Mouse (Mus musculus) thymus, postnatal 10 days (tissue): ENCODE data around the gene Ap3b1.

ENCODE experiments used
- DNase-seq, 2 experiments: peaks; one replicate each; pipeline ENCODE4 v3.0.0; 2021; ENCODE audit warnings: low spot score in 2 of 2

Ap3b1 gene

DNA sequence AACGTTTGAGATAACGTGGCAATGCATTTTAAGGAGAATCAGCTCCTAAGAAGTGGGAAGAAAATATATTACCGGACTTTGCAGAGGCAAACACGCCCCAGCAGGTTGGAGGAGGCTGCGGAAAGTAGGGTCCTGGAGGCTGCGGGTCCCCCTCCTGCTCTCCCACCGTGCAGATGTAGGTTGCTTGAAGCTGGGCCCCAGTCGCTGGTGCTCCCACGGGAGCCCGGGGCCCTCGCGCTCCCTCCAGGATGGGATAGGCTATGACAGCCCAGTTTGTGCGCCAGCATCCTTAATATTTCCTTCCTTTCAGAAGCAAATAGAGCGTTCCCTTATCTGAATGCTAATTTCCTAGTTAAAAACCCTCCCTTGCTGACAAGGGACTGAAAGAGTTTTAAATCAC lies 236.5 kb downstream of the Ap3b1 start:
- DNase-seq = no peak

DNA sequence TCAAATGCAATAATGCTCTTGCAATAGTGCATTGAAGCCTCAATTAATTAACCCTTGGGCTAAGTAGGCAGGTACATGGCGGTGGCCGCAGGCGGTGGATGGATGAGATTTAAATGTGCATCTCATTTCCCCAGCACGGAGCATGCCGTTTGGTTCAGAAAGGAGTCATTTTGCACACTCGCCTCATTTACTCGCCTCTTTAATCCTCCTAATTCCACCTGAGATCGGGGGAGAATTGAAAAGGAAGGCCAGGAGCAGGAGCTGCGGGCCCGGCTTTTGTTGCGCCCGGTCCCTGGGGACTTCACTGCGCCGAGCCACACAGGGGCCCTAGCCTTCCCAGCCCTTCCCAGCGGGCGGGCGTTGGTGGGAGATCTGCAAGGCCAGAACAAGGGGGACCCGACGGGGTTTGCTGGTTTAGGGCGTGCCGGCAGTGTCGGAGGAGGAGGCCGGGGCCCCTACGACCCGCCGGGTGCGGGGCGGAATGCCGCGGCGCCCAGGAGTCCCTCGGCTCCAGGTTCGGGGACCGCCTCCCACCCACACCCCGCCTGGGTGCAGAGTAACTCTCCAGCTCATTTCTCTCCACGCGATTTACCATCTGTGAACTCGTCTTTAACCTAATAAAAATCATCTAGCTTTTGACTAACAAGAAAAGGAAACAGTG lies 237.1 kb downstream of the Ap3b1 start:
- no peak for DNase-seq

DNA sequence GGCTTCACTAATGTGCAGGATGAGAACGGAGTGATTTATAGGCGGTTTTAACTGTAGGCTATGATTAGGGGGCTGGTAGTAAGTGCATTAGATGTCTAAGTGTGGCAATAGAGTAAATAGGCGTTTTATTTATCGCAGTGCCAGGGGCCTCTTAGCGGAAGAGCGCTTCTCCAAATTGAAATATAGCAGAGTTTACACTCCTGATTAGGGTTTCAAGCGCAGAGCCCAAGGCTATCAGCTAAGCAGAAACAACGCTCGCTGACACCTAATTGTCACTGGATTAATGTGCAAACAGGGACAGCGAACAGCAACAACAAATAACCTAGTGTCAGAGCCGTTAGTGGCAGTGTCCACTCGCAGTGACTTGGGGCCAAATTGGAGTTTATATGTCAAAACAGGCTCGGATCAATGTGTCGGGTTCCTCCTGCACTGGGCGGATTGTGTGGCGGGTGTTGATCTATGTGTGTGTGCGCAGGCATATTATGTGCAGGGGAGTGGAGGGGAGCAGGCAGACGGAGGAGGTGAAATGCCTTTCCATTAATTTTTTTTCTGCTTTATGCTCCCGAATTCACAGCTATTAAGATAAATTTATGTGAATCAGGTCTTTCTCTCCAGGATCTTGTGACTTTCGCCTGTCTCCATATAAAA lies 237.8 kb downstream of the Ap3b1 start:
- no peak for DNase-seq

DNA sequence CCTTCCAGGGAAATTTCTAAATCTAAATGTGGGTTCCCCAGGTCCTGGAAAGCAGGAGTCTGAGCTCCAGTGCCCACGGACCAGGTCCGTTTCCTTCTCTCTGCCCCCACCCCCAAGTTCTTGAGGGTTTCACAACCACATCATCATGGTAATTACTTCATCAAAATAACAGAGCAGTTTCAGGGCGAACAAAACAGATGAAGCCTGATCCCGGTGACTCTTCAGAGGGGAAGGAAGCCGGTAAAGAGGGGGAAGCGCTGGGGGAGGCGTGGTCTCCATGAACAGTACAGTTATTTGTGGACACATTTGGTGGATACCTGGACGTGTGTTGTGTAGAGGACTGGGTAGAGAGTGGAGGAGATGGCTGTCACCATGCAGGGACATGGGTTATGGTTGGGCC lies 241.0 kb downstream of the Ap3b1 start:
- DNase-seq = no peak

DNA sequence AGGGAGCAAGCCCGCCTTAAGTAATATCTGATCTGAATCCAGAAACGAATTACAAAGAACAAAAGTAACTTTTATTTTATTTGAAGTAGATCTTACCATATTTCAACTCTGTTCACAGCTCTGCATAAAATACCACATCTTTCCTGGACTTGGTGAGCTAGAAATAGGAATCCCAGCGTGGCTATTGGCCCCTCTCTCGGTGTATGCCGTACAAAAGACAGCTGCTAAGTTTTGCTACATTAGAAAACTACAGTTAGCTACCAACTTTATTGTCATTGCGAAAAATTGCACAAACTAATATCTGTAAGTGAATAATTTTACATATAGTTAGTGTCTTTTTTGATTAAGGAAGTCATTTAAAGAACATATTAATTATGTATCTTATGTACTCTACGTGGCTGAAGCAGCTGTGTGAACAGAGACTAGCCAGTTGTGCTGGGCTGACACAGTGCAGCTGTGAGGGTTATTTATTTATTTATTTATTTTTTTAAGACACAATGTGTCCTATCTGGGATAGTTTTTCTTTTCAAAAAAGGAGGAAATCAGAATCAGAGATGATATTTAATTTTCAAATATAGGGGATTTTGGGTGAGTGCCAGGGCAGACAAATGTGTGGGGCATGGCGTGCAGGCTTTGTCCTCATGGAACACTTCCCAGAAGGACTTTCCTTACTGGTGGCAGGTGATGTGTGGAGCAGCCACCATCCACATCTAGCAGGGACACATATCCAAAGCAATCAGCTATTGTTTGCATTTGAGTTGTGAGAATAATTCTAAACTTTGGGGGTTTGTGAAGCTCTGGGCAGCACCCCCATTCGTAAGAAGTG lies 248.5 kb downstream of the Ap3b1 start:
- DNase-seq = no peak

DNA sequence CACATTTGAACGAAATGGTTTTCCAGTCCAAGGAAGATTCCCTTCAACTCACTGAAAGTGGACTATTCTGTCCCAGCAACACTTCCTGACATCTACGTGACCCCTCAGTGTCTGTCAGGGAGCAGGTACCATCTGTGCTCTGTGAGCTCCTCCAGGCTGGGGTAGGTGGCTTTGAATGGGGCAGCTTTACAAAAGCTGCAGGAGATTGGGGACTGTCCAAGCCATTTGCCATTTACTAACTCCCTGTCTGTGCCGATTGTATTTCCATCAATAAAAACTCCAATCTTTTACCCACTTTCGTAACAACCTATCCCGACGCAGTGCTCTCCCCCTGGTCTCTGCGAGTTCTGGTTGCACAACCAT lies 249.1 kb downstream of the Ap3b1 start:
- DNase-seq = no peak

DNA sequence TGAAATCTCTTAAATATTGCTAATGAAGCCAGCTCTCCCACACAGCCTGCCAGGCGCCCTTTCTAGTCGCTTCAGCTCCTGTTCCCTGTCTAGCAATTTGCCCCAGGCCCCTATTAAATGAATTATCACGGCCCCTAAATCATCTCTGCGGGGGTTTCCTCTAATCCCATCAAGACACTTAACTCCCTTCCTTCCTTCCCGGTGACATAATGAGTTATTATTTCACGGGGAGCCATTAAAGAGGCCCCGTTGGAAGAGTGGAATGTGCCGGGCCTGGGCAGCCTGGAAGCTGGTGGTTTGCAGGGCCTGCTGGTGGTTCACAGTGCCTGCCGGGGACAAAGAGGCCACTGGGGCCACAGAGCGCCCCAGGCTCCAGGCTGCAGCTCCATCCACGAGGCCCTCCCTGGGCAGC lies 249.7 kb downstream of the Ap3b1 start:
- DNase-seq = no peak

DNA sequence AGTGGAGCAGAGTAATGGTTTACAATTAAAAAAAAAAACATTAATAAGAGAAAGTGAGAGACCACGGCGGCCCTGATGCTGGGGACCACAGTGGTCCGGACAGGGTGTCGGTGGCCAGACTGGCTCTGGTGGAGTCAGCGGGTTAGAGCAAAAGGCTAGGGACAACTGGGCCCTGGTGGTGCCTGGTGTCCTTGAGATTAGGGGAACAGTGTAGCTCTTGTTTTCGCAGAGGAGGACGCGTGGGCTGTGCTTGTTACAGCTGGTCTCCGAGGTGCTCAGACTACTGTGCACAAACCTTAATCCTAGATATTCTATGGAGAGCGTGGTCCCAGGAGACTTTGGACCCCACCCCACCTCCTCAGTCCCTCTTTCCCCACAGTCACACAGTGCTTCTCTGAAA lies 250.2 kb downstream of the Ap3b1 start:
- DNase-seq = no peak
